Mouse (Mus musculus): Measurements from ENCODE around the gene Nanos1. TPM values are rescaled to one million over a fixed set of nuclear protein-coding genes. Genes with fewer than 3 reads are reported as not detected.
A peak's percentile ranks its signal among the peaks of the same experiment; 100 is the strongest.

Nanos1 gene
- 1.6 and 2.2 TPM in 2 replicates for polyA plus RNA-seq (2016; fragmentation: Nextera tagmentation; extraction: Ambion mirVana)

- DNase-seq (ENCODE audit: low spot score), result peak; percentile 92
Observed at GRCm38 (mm10) chr19:60755438-60756191, at the start of gene Nanos1. TSS of gene Nanos1 (plus strand) at chr19:60755987.

GRCm38 (mm10) chr19:60709193-60709900 lies 46.4 kb upstream of the Nanos1 start:
- no peaks in the 10 kb centered on the region for H3K27me3 ChIP-seq (ENCODE audit: low read depth, poor library complexity, severe bottlenecking)
- H3K27ac ChIP-seq (replicated peaks), result no peak overlapping the region
- no peaks in the 10 kb centered on the region for H3K9me3 ChIP-seq (replicated peaks)
- no peaks in the 10 kb centered on the region for H3K36me3 ChIP-seq
- no peak for DNase-seq (ENCODE audit: low spot score)
- H3K4me1 ChIP-seq, result no peaks in the 10 kb centered on the region
- WGBS, result 84% methylated on average over 4 of the region's 4 CpGs
- no peak overlapping the region for H3K4me3 ChIP-seq

More at GRCm38 (mm10) chr19:60755438-60756191, at the start of gene Nanos1:
- H3K36me3 ChIP-seq, result peaks cover 11% of the 10 kb centered on the region
- WGBS, result under 1% methylated on average over 58 of the region's 58 CpGs
- H3K4me1 ChIP-seq, result peaks cover 24% of the 10 kb centered on the region
- peak within 1 kb of the TSS; percentile 88 for H3K4me3 ChIP-seq
- peak within 1 kb of the TSS; percentile 78 for H3K27ac ChIP-seq (replicated peaks)
- no peaks in the 10 kb centered on the region for H3K9me3 ChIP-seq (replicated peaks)
- peaks cover 35% of the 10 kb centered on the region for H3K27me3 ChIP-seq (ENCODE audit: low read depth, poor library complexity, severe bottlenecking)

GRCm38 (mm10) chr19:60710196-60710595 lies 45.6 kb upstream of the Nanos1 start:
- 75% methylated on average over 3 of the region's 3 CpGs for WGBS
- no peak overlapping the region for H3K4me3 ChIP-seq
- H3K9me3 ChIP-seq (replicated peaks), result no peaks in the 10 kb centered on the region
- no peak for DNase-seq (ENCODE audit: low spot score)
- H3K36me3 ChIP-seq, result no peaks in the 10 kb centered on the region
- H3K27me3 ChIP-seq (ENCODE audit: low read depth, poor library complexity, severe bottlenecking), result no peaks in the 10 kb centered on the region
- no peaks in the 10 kb centered on the region for H3K4me1 ChIP-seq
- no peak overlapping the region for H3K27ac ChIP-seq (replicated peaks)

DNA sequence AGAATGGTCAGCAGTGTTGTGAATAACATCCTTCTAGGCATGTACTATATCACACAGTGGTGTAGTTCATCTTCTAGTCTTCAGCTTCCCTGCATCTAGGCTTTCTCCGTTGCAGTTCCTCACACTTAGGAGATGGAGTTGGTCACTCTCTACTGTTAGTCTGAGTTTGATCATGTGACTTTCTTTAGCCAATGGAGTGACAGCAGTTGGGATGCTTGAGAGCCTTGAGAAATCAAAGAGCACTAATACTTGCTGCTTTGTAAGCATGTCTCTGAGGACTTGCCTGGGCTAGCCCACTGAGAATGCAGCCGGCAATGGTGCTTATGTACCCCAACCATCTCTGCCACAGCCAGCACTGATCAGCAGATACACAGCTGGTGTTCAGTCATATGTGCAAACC lies 43.2 kb upstream of the Nanos1 start:
- Histone ChIP-seq H3K27ac (replicated peaks) (no peak overlapping the region), H3K9me3 (replicated peaks) (no peaks in the 10 kb centered on the region), H3K4me3 (no peak overlapping the region), H3K27me3 (ENCODE audit: low read depth, poor library complexity, severe bottlenecking) (no peaks in the 10 kb centered on the region), H3K36me3 (no peaks in the 10 kb centered on the region), H3K4me1 (no peaks in the 10 kb centered on the region)
- WGBS, result 87% methylated on average over 2 of the region's 2 CpGs
- no peak for DNase-seq (ENCODE audit: low spot score)

DNA sequence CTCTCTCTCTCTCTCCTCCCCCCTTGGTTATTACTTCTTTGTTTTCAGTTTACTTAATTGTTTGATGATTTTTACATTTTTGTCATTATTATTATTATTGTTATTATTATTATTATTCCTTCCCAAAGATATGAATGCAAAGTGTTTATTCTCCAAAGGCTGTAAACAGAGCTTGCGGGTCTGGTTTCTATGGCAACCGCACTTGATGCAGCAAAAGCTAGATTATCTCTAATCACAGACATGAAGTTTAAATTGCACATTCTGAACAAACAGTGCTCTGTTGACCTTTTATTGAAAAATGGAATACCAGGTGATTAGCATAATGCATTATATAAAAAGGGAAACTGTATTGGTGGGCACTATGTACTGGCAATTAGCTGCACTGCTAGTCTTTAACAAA lies 39.4 kb upstream of the Nanos1 start:
- H3K4me1 ChIP-seq, result no peaks in the 10 kb centered on the region
- DNase-seq (ENCODE audit: low spot score), result no peak
- H3K36me3 ChIP-seq, result no peaks in the 10 kb centered on the region
- no peak overlapping the region for H3K4me3 ChIP-seq
- no peaks in the 10 kb centered on the region for H3K9me3 ChIP-seq (replicated peaks)
- no peaks in the 10 kb centered on the region for H3K27me3 ChIP-seq (ENCODE audit: low read depth, poor library complexity, severe bottlenecking)
- WGBS, result 94% methylated on average over 2 of the region's 2 CpGs
- H3K27ac ChIP-seq (replicated peaks), result no peak overlapping the region

DNA sequence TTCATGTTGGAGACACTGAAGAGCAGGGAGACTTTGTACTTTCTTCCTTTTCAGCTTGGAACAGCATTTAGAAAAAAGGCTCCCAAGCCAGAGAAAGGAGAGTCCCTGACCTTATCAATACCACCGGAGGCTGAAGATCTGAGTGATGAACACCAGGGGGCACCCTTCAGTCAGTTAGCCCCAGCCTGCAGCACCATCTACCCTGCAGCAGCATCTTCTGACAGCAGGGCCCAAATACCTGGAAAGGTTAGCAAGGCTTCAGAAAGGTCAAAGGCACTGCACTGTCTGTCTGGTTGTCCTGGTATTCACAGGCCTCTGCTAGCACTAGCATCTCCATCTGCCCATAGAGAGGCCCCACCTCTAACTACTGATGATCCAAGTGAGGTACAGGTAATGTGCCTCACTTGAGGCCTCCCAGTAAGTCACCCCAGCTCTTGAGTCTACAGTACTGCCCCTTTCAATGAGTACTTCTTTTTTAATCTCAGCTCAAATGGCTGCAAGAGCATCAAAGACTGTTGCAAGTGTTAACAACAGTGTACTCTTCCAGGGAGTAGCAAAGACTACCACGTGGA lies 25.4 kb upstream of the Nanos1 start:
- 50% methylated on average over 2 of the region's 2 CpGs for WGBS
- DNase-seq (ENCODE audit: low spot score), result peak; percentile 15
- H3K4me1 ChIP-seq, result no peaks in the 10 kb centered on the region

GRCm38 (mm10) chr19:60731299-60731698 lies 24.5 kb upstream of the Nanos1 start:
- no peak overlapping the region for H3K4me3 ChIP-seq
- H3K9me3 ChIP-seq (replicated peaks), result no peaks in the 10 kb centered on the region
- H3K36me3 ChIP-seq, result no peaks in the 10 kb centered on the region
- no peaks in the 10 kb centered on the region for H3K4me1 ChIP-seq
- no peak overlapping the region for H3K27ac ChIP-seq (replicated peaks)
- DNase-seq (ENCODE audit: low spot score), result no peak
- H3K27me3 ChIP-seq (ENCODE audit: low read depth, poor library complexity, severe bottlenecking), result no peaks in the 10 kb centered on the region
- WGBS, result 85% methylated on average over 1 of the region's 1 CpGs

More for the DNA sequence above, 25.4 kb upstream of the Nanos1 start:
- H3K4me3 ChIP-seq, result no peak overlapping the region
- H3K36me3 ChIP-seq, result no peaks in the 10 kb centered on the region
- no peaks in the 10 kb centered on the region for H3K9me3 ChIP-seq (replicated peaks)
- H3K27ac ChIP-seq (replicated peaks), result no peak overlapping the region
- H3K27me3 ChIP-seq (ENCODE audit: low read depth, poor library complexity, severe bottlenecking), result no peaks in the 10 kb centered on the region

- no peaks in the 10 kb centered on the region for H3K27me3 ChIP-seq (ENCODE audit: low read depth, poor library complexity, severe bottlenecking)
- 81% methylated on average over 1 of the region's 1 CpGs for WGBS
- H3K4me3 ChIP-seq, result no peak overlapping the region
- no peak for DNase-seq (ENCODE audit: low spot score)
- no peaks in the 10 kb centered on the region for H3K4me1 ChIP-seq
- no peaks in the 10 kb centered on the region for H3K9me3 ChIP-seq (replicated peaks)
- no peak overlapping the region for H3K27ac ChIP-seq (replicated peaks)
- no peaks in the 10 kb centered on the region for H3K36me3 ChIP-seq
Observed at GRCm38 (mm10) chr19:60731966-60732365, 23.8 kb upstream of the Nanos1 start.

DNA sequence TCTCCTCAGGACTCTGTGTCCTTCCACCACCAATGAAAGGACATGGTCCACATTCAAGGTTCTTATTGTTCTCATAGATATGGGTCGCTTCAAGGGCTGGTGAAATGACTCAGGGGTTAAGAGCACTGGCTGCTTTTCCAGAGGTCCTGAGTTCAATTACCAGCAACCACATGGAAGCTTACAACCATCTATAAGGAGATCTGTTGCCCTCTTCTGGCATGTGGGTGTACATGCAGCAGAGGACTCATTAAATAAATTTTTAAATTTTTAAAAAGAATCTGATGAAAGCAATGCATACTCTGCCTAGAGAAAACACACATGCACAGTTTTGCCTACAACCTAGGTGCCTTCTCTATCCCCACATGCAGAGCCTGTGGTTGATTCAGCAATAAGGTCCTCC lies 15.2 kb upstream of the Nanos1 start:
- no peak for DNase-seq (ENCODE audit: low spot score)
- Histone ChIP-seq H3K27me3 (ENCODE audit: low read depth, poor library complexity, severe bottlenecking) (no peaks in the 10 kb centered on the region), H3K4me3 (no peak overlapping the region), H3K27ac (replicated peaks) (no peak overlapping the region), H3K4me1 (no peaks in the 10 kb centered on the region), H3K36me3 (no peaks in the 10 kb centered on the region), H3K9me3 (replicated peaks) (no peaks in the 10 kb centered on the region)
- WGBS, result 50% methylated on average over 1 of the region's 1 CpGs

DNA sequence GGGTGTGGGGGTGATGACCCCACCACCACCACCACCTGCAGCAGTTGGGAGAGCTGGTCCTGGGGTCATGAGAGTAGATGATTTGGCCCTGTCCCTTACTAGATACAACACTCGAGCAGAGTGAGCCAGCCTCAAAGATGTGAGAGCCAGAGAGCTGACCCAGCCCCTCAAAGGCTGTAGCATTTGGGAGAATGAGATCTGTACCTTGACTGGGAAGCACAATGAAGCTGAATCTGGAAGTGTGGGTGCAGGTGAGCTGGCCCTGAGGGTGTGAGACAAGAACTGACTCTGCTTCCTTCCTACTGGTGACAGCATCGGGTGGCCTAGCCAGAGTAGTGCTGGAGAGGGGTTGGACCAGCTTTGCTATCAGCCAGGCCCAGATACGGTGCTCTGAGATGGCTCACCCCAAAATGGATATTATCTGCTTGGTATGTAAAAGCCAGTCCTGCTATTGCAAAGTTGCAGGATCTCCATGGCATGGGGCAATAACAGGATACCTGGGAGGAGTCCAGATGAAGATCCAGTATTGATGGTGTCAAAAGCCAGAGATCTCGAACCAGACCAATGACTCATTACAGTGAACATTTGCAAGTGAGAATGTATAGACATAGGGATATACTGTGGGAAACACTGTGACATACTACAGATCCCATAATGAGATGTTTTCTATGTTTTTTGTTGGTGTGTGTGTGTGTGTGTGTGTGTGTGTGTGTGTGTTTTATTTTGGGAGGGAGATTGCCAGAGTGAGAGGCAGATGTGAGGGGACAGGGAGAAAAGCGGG lies 11.8 kb upstream of the Nanos1 start:
- Histone ChIP-seq H3K27ac (replicated peaks) (no peak overlapping the region), H3K36me3 (no peaks in the 10 kb centered on the region), H3K4me3 (no peak overlapping the region), H3K4me1 (no peaks in the 10 kb centered on the region), H3K9me3 (replicated peaks) (no peaks in the 10 kb centered on the region), H3K27me3 (ENCODE audit: low read depth, poor library complexity, severe bottlenecking) (no peaks in the 10 kb centered on the region)
- no peak for DNase-seq (ENCODE audit: low spot score)
- 84% methylated on average over 5 of the region's 5 CpGs for WGBS

GRCm38 (mm10) chr19:60747801-60748200 lies 8.0 kb upstream of the Nanos1 start:
- no peak overlapping the region for H3K4me3 ChIP-seq
- no peak overlapping the region for H3K27ac ChIP-seq (replicated peaks)
- H3K27me3 ChIP-seq (ENCODE audit: low read depth, poor library complexity, severe bottlenecking), result no peaks in the 10 kb centered on the region
- H3K4me1 ChIP-seq, result no peaks in the 10 kb centered on the region
- WGBS, result 93% methylated on average over 1 of the region's 1 CpGs
- no peaks in the 10 kb centered on the region for H3K36me3 ChIP-seq
- no peaks in the 10 kb centered on the region for H3K9me3 ChIP-seq (replicated peaks)
- no peak for DNase-seq (ENCODE audit: low spot score)

Measured in midbrain, embryonic 10.5 days (tissue).